Mouse (Mus musculus) hindbrain, embryonic 16.5 days (tissue): ENCODE results near the gene Tmem243. TPM values are rescaled to one million over a fixed set of nuclear protein-coding genes. Genes with fewer than 3 reads are reported as not detected.

Experiments
- ATAC-seq: fragments of 200-750 bp; cut with Nextera tagmentation; 2 replicates; pipeline ENCODE4 v1.8.0; 2017; ENCODE audit warnings: moderate TSS enrichment, moderate library complexity
- H3K27ac ChIP-seq: fragments of 300-500 bp; sonication (generic); 2 replicates; pipeline ENCODE4 v1.5.1; 2014; ENCODE audit warnings: low read depth, mild to moderate bottlenecking, control low read depth, low read length, moderate library complexity
- H3K27me3 ChIP-seq: fragments of 300-500 bp; sonication (generic); replicated peaks from 2 replicates; pipeline ENCODE4 v1.6.1; 2014; ENCODE audit warnings: low read length; ENCODE audit not compliant: control insufficient read depth, insufficient read depth
- H3K36me3 ChIP-seq: fragments of 300-500 bp; sonication (generic); 2 replicates; pipeline ENCODE4 v1.6.1; 2014; ENCODE audit warnings: mild to moderate bottlenecking, low read length, moderate library complexity, mixed read lengths; ENCODE audit not compliant: control insufficient read depth, insufficient read depth
- H3K4me1 ChIP-seq: fragments of 300-500 bp; sonication (generic); 2 replicates; pipeline ENCODE4 v1.6.1; 2014; ENCODE audit warnings: low read depth, low read length; ENCODE audit not compliant: control insufficient read depth, insufficient read depth
- H3K4me2 ChIP-seq: fragments of 300-500 bp; sonication (generic); 2 replicates; pipeline ENCODE4 v1.6.1; 2014; ENCODE audit warnings: mild to moderate bottlenecking, low read length, control low read depth, moderate library complexity
- H3K4me3 ChIP-seq: fragments of 300-500 bp; sonication (generic); 2 replicates; pipeline ENCODE4 v1.5.1; 2014; ENCODE audit warnings: mild to moderate bottlenecking, low read length, control low read depth, moderate library complexity
- H3K9ac ChIP-seq: fragments of 300-500 bp; sonication (generic); 2 replicates; pipeline ENCODE4 v1.6.1; 2014; ENCODE audit warnings: low read depth, mild to moderate bottlenecking, control low read depth, low read length, moderate library complexity
- H3K9me3 ChIP-seq: fragments of 300-500 bp; sonication (generic); 2 replicates; pipeline ENCODE4 v1.6.1; 2014; ENCODE audit warnings: mild to moderate bottlenecking, low read length, moderate library complexity; ENCODE audit not compliant: control insufficient read depth
- WGBS: fragments of 180-500 bp; shearing (Covaris S2); extraction: QIAGEN DNeasy Blood & Tissue Kit; methylation state at CpG from one replicate; pipeline ENCODE4 v1.1.7; 2014; 5-methylcytosine and 5-hydroxymethylcytosine counted together
- polyA plus RNA-seq: library from polyadenylated mRNA; unstranded; fragments of >200 nt; fragmentation: Nextera tagmentation; extraction: Ambion mirVana; gene quantifications from 2 replicates; pipeline ENCODE4 v1.2.1, GENCODE M21; 2015

The Tmem243 gene
- polyA plus RNA-seq, 1 experiment from 2014 or later: 5.2 TPM

DNA sequence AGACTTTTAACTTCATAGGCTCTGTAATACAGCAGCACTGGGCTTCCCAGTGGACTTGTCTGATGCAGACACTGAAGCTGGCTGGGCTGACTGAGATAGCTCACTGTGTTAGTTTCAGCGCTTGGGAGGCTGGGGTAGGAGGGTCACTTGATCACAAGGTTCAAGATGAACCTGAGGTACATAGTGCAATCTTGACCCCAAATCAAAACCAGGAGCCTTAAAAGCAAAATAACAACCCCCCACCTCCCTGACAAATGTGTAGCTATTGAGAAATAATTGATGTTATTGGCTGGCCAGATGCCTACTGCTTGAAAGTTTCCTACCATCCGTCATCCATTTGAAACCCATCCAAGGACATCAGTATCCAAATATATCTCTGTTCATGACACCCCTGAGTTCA is 2.2 kb downstream of the Tmem243 start:
- no peaks in the 10 kb centered on the region for H3K36me3 ChIP-seq
- no peaks in the 10 kb centered on the region for H3K27me3 ChIP-seq
- 94% methylated on average over 2 of the region's 2 CpGs for WGBS
- H3K4me3 ChIP-seq: no peak overlapping the region
- no peaks in the 10 kb centered on the region for H3K9me3 ChIP-seq
- no peak overlapping the region for H3K4me2 ChIP-seq
- H3K27ac ChIP-seq: no peak overlapping the region
- ATAC-seq: no peak
- no peak overlapping the region for H3K9ac ChIP-seq
- peaks cover 5% of the 10 kb centered on the region for H3K4me1 ChIP-seq

DNA sequence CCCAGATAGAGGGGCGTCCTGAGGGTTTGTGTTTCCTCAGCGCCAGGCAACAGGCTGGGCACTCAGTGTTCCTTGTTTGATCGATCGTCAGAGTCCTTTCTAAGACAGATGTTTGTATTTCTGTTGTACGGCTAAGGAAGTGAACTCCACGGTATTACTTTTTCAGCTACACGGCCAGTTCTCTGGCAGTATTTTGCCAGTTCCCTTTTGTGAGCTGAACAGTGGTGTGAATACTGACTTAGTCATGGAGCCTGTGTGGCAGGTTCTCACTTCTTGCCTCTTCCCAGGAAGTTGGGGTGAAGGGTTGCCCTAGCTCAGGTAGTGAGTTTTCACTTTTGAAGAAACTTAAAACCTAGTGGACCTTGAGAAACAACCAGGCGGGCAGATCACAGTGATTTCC is 3.5 kb downstream of the Tmem243 start:
- H3K4me3 ChIP-seq: no peak overlapping the region
- H3K36me3 ChIP-seq: no peaks in the 10 kb centered on the region
- WGBS: 84% methylated on average over 8 of the region's 8 CpGs
- H3K27ac ChIP-seq: no peak overlapping the region
- no peaks in the 10 kb centered on the region for H3K9me3 ChIP-seq
- no peak for ATAC-seq
- H3K4me1 ChIP-seq: peaks cover 5% of the 10 kb centered on the region
- H3K9ac ChIP-seq: no peak overlapping the region
- H3K27me3 ChIP-seq: no peaks in the 10 kb centered on the region
- H3K4me2 ChIP-seq: no peak overlapping the region

DNA sequence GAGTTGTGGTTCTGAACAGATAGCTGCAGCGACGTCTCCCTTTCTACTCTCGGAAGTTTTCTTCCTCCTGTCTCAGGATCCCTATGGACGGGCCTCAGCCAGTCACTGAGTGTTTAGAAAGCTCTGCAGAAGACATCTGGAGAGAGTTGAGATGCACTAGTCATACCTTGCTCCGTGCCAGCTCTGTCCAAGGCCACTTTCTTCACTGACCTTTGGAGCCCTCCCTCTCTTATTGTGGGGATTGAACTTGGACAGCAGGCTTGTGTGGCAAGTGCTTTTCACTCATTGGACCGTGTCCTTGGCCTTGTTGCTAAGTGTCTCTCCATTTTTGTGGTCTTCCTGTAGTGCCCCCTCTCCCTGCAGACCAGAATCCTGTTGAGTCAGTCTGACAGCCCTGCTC is 6.3 kb downstream of the Tmem243 start:
- no peaks in the 10 kb centered on the region for H3K4me1 ChIP-seq
- no peaks in the 10 kb centered on the region for H3K27me3 ChIP-seq
- H3K4me3 ChIP-seq: no peak overlapping the region
- no peak overlapping the region for H3K9ac ChIP-seq
- H3K36me3 ChIP-seq: no peaks in the 10 kb centered on the region
- no peak overlapping the region for H3K27ac ChIP-seq
- no peak for ATAC-seq
- H3K4me2 ChIP-seq: no peak overlapping the region
- no peaks in the 10 kb centered on the region for H3K9me3 ChIP-seq
- WGBS: 88% methylated on average over 6 of the region's 6 CpGs

DNA sequence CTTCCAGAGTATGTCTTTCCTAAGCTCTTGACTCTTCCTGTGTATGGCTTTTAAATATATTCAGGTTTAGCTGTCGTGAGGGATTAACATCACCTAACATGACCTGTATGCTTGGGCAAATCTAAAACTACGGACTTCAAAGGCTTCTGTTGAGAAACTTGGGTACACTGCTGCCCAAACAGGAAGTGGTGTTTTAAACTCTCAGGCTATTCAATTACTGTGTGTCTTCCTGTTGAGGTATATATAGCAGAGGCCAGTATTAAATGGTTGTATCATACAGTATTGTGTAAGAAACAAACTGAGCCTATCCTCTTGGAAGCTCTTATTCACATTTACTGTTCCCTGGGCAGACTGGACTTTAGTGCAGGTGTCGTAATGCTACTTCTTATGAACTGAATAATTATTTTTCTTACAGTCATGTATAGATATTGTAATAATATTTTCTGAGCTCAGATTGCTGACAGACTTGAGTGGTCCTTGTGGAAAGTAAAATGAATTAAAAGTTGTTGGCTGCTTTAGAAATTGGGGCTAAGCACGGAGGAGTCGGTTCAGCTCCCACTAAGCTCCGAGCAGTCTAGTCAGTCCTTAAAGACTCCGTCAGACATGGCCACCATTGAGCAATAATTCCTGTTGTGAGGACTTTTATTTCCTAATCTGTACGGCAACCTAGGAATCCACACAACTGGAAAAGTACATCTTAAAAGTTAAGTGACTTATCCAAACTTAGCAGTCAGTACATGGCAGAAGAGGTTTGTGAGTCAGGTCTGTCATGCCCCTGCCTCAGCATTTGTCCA is 7.0 kb downstream of the Tmem243 start:
- 87% methylated on average over 8 of the region's 8 CpGs for WGBS
- no peak overlapping the region for H3K27ac ChIP-seq
- H3K4me1 ChIP-seq: no peaks in the 10 kb centered on the region
- no peak overlapping the region for H3K4me2 ChIP-seq
- no peaks in the 10 kb centered on the region for H3K9me3 ChIP-seq
- H3K4me3 ChIP-seq: no peak overlapping the region
- no peak overlapping the region for H3K9ac ChIP-seq
- no peak for ATAC-seq
- no peaks in the 10 kb centered on the region for H3K27me3 ChIP-seq
- H3K36me3 ChIP-seq: no peaks in the 10 kb centered on the region

DNA sequence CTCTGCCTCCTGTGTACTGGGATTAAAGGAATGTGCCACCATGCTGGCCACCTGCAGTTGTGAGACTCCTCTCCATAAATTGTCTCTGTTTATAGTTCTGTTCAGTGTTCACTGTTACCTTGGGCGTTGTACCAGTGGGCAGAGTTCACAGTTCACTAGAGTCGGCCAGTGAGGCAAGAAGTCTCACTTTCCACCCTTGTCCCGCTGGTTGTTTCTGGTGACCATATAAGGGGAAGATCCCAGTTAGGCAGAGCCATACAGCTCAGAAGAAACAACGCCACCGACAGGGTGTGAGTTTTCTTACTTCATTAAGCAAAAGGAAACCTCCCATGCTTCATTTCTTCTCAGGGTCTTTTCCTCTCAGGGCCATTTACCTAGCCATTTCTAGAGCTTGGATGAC is 8.0 kb downstream of the Tmem243 start:
- ATAC-seq: no peak

DNA sequence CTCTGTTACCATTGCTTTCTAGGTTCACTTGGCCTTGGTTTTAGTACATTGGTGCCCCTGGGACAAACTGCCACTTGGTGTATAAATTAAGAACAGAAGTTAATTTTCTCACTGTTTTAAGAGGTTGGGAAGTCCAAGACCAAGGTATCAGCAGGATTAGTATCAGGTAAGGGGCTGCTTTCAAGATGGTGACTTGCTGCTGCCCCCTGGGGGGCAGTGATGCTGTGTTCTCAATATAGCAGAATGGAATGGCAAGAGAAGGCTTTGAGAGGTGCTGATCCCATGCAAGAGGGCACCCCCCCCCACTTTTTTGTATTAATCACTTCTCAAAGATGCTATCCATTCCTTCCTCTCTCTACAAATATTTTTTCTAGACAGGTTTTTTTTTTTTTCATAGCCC is 9.1 kb downstream of the Tmem243 start:
- Histone ChIP-seq H3K36me3 (no peaks in the 10 kb centered on the region), H3K4me2 (no peak overlapping the region), H3K9me3 (no peaks in the 10 kb centered on the region), H3K9ac (no peak overlapping the region), H3K27ac (no peak overlapping the region), H3K4me3 (no peak overlapping the region), H3K27me3 (no peaks in the 10 kb centered on the region), H3K4me1 (no peaks in the 10 kb centered on the region; the same call in none of the 2 replicates)
- ATAC-seq: no peak

More for the DNA sequence above, 8.0 kb downstream of the Tmem243 start:
- no peak overlapping the region for H3K9ac ChIP-seq
- H3K27me3 ChIP-seq: no peaks in the 10 kb centered on the region
- no peak overlapping the region for H3K27ac ChIP-seq
- no peaks in the 10 kb centered on the region for H3K4me1 ChIP-seq
- no peak overlapping the region for H3K4me3 ChIP-seq
- no peak overlapping the region for H3K4me2 ChIP-seq
- no peaks in the 10 kb centered on the region for H3K9me3 ChIP-seq
- no peaks in the 10 kb centered on the region for H3K36me3 ChIP-seq
- WGBS: 85% methylated on average over 5 of the region's 5 CpGs

DNA sequence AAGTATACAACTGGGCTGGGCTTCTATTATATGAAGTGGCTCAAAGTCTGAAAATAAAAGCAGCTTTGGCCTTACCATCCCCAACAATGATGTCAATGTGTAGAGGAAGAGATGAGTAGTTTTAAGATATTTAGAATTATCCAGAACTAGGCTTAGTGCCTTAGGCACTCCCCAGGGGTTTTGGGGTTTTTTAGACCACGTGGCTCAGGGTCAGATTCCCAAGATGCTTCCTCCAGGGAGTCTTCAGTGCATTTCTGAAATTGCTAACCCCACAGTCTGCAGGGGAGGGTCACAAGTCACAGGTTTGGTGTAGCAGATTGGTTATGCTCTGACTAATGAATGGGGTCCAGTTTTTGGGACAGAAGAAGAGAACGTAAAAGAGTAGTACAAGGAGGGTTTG is 10.8 kb downstream of the Tmem243 start:
- Histone ChIP-seq H3K36me3 (0 out of 2 replicates have a peak, but pooled peaks cover 2% of the 10 kb centered on the region), H3K4me3 (no peak overlapping the region), H3K4me1 (no peaks in the 10 kb centered on the region; the same call in none of the 2 replicates), H3K4me2 (no peak overlapping the region), H3K27ac (no peak overlapping the region), H3K27me3 (no peaks in the 10 kb centered on the region), H3K9me3 (no peaks in the 10 kb centered on the region), H3K9ac (no peak overlapping the region)
- no peak for ATAC-seq
- WGBS: 54% methylated on average over 2 of the region's 2 CpGs

DNA sequence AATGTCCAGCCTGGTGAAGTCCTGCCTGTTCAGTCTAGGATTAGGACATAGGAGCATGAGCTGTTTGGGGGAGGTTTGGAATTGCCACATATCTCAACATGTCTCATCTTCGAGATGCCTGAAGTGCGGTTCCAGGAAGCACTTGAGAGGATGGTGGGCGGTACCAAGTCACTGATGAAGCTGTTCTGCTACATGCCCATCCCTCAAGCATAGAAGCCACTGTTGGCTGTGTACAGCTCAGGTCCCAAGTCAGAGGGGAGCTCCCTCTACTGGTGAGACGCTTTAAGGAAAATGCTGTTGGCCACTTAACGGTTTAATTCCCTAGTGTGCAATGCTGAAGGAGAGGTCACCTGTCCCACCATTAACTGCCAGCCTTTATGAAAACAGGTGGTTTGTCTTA is 11.3 kb downstream of the Tmem243 start:
- no peak overlapping the region for H3K4me2 ChIP-seq
- no peaks in the 10 kb centered on the region for H3K27me3 ChIP-seq
- H3K9ac ChIP-seq: no peak overlapping the region
- no peak overlapping the region for H3K4me3 ChIP-seq
- peaks cover 5% of the 10 kb centered on the region; the same call in 1 of the 2 replicates for H3K36me3 ChIP-seq
- H3K9me3 ChIP-seq: no peaks in the 10 kb centered on the region
- no peak overlapping the region for H3K27ac ChIP-seq
- no peaks in the 10 kb centered on the region; the same call in none of the 2 replicates for H3K4me1 ChIP-seq
- WGBS: 11% methylated on average over 5 of the region's 5 CpGs
- ATAC-seq: peak; percentile 61

DNA sequence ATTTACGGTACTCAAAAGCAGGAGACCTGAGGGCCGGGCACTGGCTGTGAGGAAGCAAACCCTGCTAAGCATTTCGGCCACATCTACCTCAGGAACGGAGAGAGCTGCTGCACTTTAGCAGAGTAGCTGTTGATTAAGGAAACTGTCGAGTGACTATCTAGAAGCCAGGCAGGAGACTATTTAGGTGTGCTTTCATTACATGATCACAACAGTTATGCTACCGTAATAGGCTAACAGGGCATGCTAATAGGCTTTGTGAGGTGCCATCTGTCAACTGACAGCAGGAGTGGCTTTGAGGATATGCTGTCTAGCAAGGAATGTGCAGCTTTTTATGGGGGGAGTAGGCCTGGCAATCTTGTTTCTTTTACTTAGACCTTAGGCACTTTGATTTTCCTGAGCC is 13.7 kb downstream of the Tmem243 start:
- ATAC-seq: peak; percentile 60; the same call in 1 of the 2 replicates
- H3K27me3 ChIP-seq: no peaks in the 10 kb centered on the region
- H3K9me3 ChIP-seq: no peaks in the 10 kb centered on the region
- H3K4me2 ChIP-seq: no peak overlapping the region
- H3K4me3 ChIP-seq: no peak overlapping the region
- 48% methylated on average over 6 of the region's 6 CpGs for WGBS
- no peaks in the 10 kb centered on the region; the same call in none of the 2 replicates for H3K4me1 ChIP-seq
- no peak overlapping the region for H3K27ac ChIP-seq
- H3K9ac ChIP-seq: no peak overlapping the region
- H3K36me3 ChIP-seq: peaks cover 13% of the 10 kb centered on the region; the same call in 1 of the 2 replicates
